Comparison of ENCODE assay signal across 18 mouse cellular contexts in genomic region chr4:14023866-14024454, GRCm38 (mm10).
A peak's percentile ranks its signal among the peaks of the same experiment; 100 is the strongest.
DNase-seq lines count a peak whose midpoint lies in the region; ATAC-seq and TF ChIP-seq lines count a peak whose summit lies in the region.
"Had no signal": no experiment of that assay in that cellular context is flagged by ENCODE, and none has a peak within 500 bp of the region (broad histone marks: within the 10 kb centered on the region; RNA-seq: fewer than 3 reads in every experiment).

No protein-coding gene starts in this region.

- peak overlapping the region; percentile 66 for H3K27ac ChIP-seq in hindbrain, embryonic 13.5 days
- H3K27ac ChIP-seq in hindbrain, postnatal 0 days, result no peak overlapping the region
- H3K27ac ChIP-seq in midbrain, embryonic 15.5 days, result peak overlapping the region; percentile 48; the same call in 1 of the 2 replicates
- no peak overlapping the region for H3K27ac ChIP-seq in midbrain, embryonic 10.5 days (replicated peaks)
- H3K27ac ChIP-seq in kidney, embryonic 15.5 days, result peak overlapping the region; percentile 39; the same call in 1 of the 2 replicates
- H3K27ac ChIP-seq: macrophage had no signal

- H3K27me3 ChIP-seq in hindbrain, embryonic 13.5 days, result no peaks in the 10 kb centered on the region
- H3K27me3 ChIP-seq in hindbrain, postnatal 0 days (ENCODE audit: insufficient read depth, low read length), result no peaks in the 10 kb centered on the region
- H3K27me3 ChIP-seq in midbrain, embryonic 15.5 days (replicated peaks), result no peaks in the 10 kb centered on the region
- no peaks in the 10 kb centered on the region for H3K27me3 ChIP-seq in midbrain, embryonic 10.5 days (ENCODE audit: low read depth, poor library complexity, severe bottlenecking)
- no peaks in the 10 kb centered on the region for H3K27me3 ChIP-seq in kidney, embryonic 15.5 days

- TF ChIP-seq CTCF in hindbrain, postnatal 0 days (IDR thresholded peaks at IDR 0.05; ENCODE audit: low read depth), result no peak

- H3K4me3 ChIP-seq in hindbrain, embryonic 13.5 days, result no peak overlapping the region
- H3K4me3 ChIP-seq in hindbrain, postnatal 0 days (ENCODE audit: low read length), result no peak overlapping the region
- H3K4me3 ChIP-seq in midbrain, embryonic 15.5 days, result no peak overlapping the region
- no peak overlapping the region for H3K4me3 ChIP-seq in midbrain, embryonic 10.5 days
- H3K4me3 ChIP-seq in kidney, embryonic 15.5 days (replicated peaks), result no peak overlapping the region
- H3K4me3 ChIP-seq: erythroblast, embryonic 14.5 days had no signal

- H3K4me1 ChIP-seq in hindbrain, embryonic 13.5 days (replicated peaks), result peaks cover 14% of the 10 kb centered on the region
- H3K4me1 ChIP-seq in hindbrain, postnatal 0 days (ENCODE audit: insufficient read depth, low read length), result no peaks in the 10 kb centered on the region
- H3K4me1 ChIP-seq in midbrain, embryonic 15.5 days, result peaks cover 11% of the 10 kb centered on the region
- no peaks in the 10 kb centered on the region for H3K4me1 ChIP-seq in midbrain, embryonic 10.5 days
- peaks cover 7% of the 10 kb centered on the region for H3K4me1 ChIP-seq in kidney, embryonic 15.5 days

- H3K36me3 ChIP-seq in hindbrain, embryonic 13.5 days, result no peaks in the 10 kb centered on the region
- H3K36me3 ChIP-seq in hindbrain, postnatal 0 days (ENCODE audit: insufficient read depth, low read length), result no peaks in the 10 kb centered on the region
- no peaks in the 10 kb centered on the region for H3K36me3 ChIP-seq in midbrain, embryonic 15.5 days (replicated peaks)
- no peaks in the 10 kb centered on the region for H3K36me3 ChIP-seq in midbrain, embryonic 10.5 days
- H3K36me3 ChIP-seq in kidney, embryonic 15.5 days, result no peaks in the 10 kb centered on the region

- H3K9me3 ChIP-seq in hindbrain, embryonic 13.5 days, result no peaks in the 10 kb centered on the region
- no peaks in the 10 kb centered on the region for H3K9me3 ChIP-seq in hindbrain, postnatal 0 days (ENCODE audit: low read length)
- no peaks in the 10 kb centered on the region for H3K9me3 ChIP-seq in midbrain, embryonic 15.5 days
- no peaks in the 10 kb centered on the region for H3K9me3 ChIP-seq in midbrain, embryonic 10.5 days (replicated peaks)
- H3K9me3 ChIP-seq in kidney, embryonic 15.5 days (replicated peaks), result no peaks in the 10 kb centered on the region

- DNase-seq in hindbrain, postnatal 0 days (ENCODE audit: low spot score), result no peak
- no peak for DNase-seq in midbrain, embryonic 10.5 days (ENCODE audit: low spot score)
- DNase-seq in adrenal gland, postnatal 10 days, result no peak
- no peak for DNase-seq in left cerebral cortex, adult 8-10 months (ENCODE audit: low spot score in 2 of 2)
- DNase-seq: adrenal gland, adult 8-10 months; cerebellum, adult 8-10 months; gastrocnemius, postnatal 10 days; liver; lung, adult 18-20 months; retina, postnatal 1 day; thymus, adult 2 months had no signal

- no peak overlapping the region for H3K9ac ChIP-seq in hindbrain, embryonic 13.5 days
- no peak overlapping the region for H3K9ac ChIP-seq in hindbrain, postnatal 0 days (replicated peaks; ENCODE audit: low read length)
- H3K9ac ChIP-seq in midbrain, embryonic 15.5 days, result no peak overlapping the region
- H3K9ac ChIP-seq in kidney, embryonic 15.5 days, result no peak overlapping the region

- no peak overlapping the region for H3K4me2 ChIP-seq in hindbrain, embryonic 13.5 days
- H3K4me2 ChIP-seq in hindbrain, postnatal 0 days (ENCODE audit: low read depth, low read length), result no peak overlapping the region
- H3K4me2 ChIP-seq in midbrain, embryonic 15.5 days, result no peak overlapping the region
- no peak overlapping the region for H3K4me2 ChIP-seq in kidney, embryonic 15.5 days
- H3K4me2 ChIP-seq: heart, embryonic 11.5 days had no signal

- 34% methylated on average over 1 of the region's 1 CpGs for WGBS in hindbrain, embryonic 13.5 days
- WGBS in hindbrain, postnatal 0 days, result 36% methylated on average over 1 of the region's 1 CpGs
- 37% methylated on average over 1 of the region's 1 CpGs for WGBS in midbrain, embryonic 15.5 days
- 66% methylated on average over 1 of the region's 1 CpGs for WGBS in midbrain, embryonic 10.5 days
- WGBS in kidney, embryonic 15.5 days, result 47% methylated on average over 1 of the region's 1 CpGs

- ATAC-seq in hindbrain, embryonic 13.5 days (ENCODE audit: low FRiP score), result no peak
- no peak for ATAC-seq in hindbrain, postnatal 0 days
- ATAC-seq in midbrain, embryonic 15.5 days (replicated peaks), result no peak
- 0 out of 2 replicates have a peak, but pooled peaks have one; percentile 54 for ATAC-seq in kidney, embryonic 15.5 days (replicated peaks; ENCODE audit: low FRiP score)
- ATAC-seq: CD4-positive, CD25-positive, alpha-beta regulatory T cell, adult 4 months had no signal

Comparison
In these comparisons a context has a peak if more than half of its experiments do, and no peak if none do; other contexts are left out.
1. H3K27ac ChIP-seq: peak in hindbrain, embryonic 13.5 days (single experiment), midbrain, embryonic 15.5 days (single experiment) and kidney, embryonic 15.5 days (single experiment); none in hindbrain, postnatal 0 days (single experiment) and midbrain, embryonic 10.5 days (single experiment).